Mouse (Mus musculus) midbrain, postnatal 0 days (tissue): Measurements from ENCODE around the gene Mrpl53. TPM values are rescaled to one million over a fixed set of nuclear protein-coding genes. Genes with fewer than 3 reads are reported as not detected.
"Not testable (repeated sequence)": the region's sequence is repeated elsewhere in the genome, so short reads cannot be mapped to it uniquely, and the experiment has no call there.

Source experiments
- ATAC-seq: fragments of 200-750 bp; cut with Nextera tagmentation; 2 replicates; pipeline ENCODE4 v1.8.0; 2017; ENCODE audit warnings: moderate number of reproducible peaks, mild to moderate bottlenecking, moderate TSS enrichment, moderate library complexity; ENCODE audit not compliant: low FRiP score
- DNase-seq: peaks from one replicate; pipeline ENCODE4 v3.0.0-alpha.2; 2015; ENCODE audit warnings: low spot score
- H3K27ac ChIP-seq: fragments of 300-500 bp; sonication (generic); 2 replicates; pipeline ENCODE4 v1.5.1; 2014; ENCODE audit warnings: low read depth, mild to moderate bottlenecking, low read length, mixed read lengths
- H3K27me3 ChIP-seq: fragments of 300-500 bp; sonication (generic); 2 replicates; pipeline ENCODE4 v1.6.1; 2014; ENCODE audit warnings: low read length, control low read depth, mixed read lengths; ENCODE audit not compliant: insufficient read depth
- H3K36me3 ChIP-seq: fragments of 300-500 bp; sonication (generic); 2 replicates; pipeline ENCODE4 v1.6.1; 2014; ENCODE audit warnings: low read length, control low read depth, mixed read lengths; ENCODE audit not compliant: insufficient read depth
- H3K4me1 ChIP-seq: fragments of 300-500 bp; sonication (generic); 2 replicates; pipeline ENCODE4 v1.6.1; 2014; ENCODE audit warnings: mild to moderate bottlenecking, control low read depth, antibody characterized with exemption, low read length, mixed read lengths; ENCODE audit not compliant: insufficient read depth
- H3K4me2 ChIP-seq: fragments of 300-500 bp; sonication (generic); 2 replicates; pipeline ENCODE4 v1.6.1; 2014; ENCODE audit warnings: low read depth, mild to moderate bottlenecking, low read length, mixed read lengths; ENCODE audit not compliant: poor library complexity, severe bottlenecking
- H3K4me3 ChIP-seq: fragments of 300-500 bp; sonication (generic); 2 replicates; pipeline ENCODE4 v1.5.1; 2014; ENCODE audit warnings: low read depth, mild to moderate bottlenecking, low read length, moderate library complexity
- H3K9ac ChIP-seq: fragments of 300-500 bp; sonication (generic); replicated peaks from 2 replicates; pipeline ENCODE4 v1.6.1; 2014; ENCODE audit warnings: mild to moderate bottlenecking, low read length, moderate library complexity, mixed read lengths; ENCODE audit not compliant: poor library complexity, severe bottlenecking
- H3K9me3 ChIP-seq: fragments of 300-500 bp; sonication (generic); 2 replicates; pipeline ENCODE4 v1.6.1; 2016; ENCODE audit warnings: low read length, control low read depth
- CTCF ChIP-seq: IDR thresholded peaks from 2 replicates; pipeline ENCODE4 v1.5.1; 2016; ENCODE audit warnings: antibody characterized with exemption, mild to moderate bottlenecking
- WGBS: fragments of 180-500 bp; shearing (Covaris S2); extraction: QIAGEN DNeasy Blood & Tissue Kit; methylation state at CpG from one replicate; pipeline ENCODE4 v1.1.7; 2014; 5-methylcytosine and 5-hydroxymethylcytosine counted together
- microRNA counts: library from miRNA; unstranded; fragments of <30 nt; microRNA quantifications from one replicate; lab custom pipeline; 2015
- microRNA-seq: library from miRNA; unstranded; fragments of <30 nt; microRNA quantifications from one replicate; pipeline ENCODE4, GENCODE M21; 2016; ENCODE audit warnings: borderline number of aligned reads
- polyA plus RNA-seq: library from polyadenylated mRNA; unstranded; fragments of >200 nt; fragmentation: Nextera tagmentation; extraction: Ambion mirVana; gene quantifications from 2 replicates; pipeline ENCODE4 v1.2.1, GENCODE M21; 2015
- total RNA-seq: library from RNA; depleted of rRNA; stranded (reverse); fragments of >200 nt; gene quantifications from 2 replicates; pipeline ENCODE4 v1.2.3, GENCODE M21; 2014; rRNA removed

Gene Mrpl53
- total and polyA plus RNA-seq, 2 experiments from 2014 or later: 46.4 to 115 TPM

GRCm38 (mm10) chr6:83151721-83152120 lies 42.9 kb downstream of the Mrpl53 start:
- no peak overlapping the region for H3K4me2 ChIP-seq
- no peak overlapping the region; the same call in 1 of the 2 replicates for H3K9ac ChIP-seq
- WGBS: 26% methylated on average over 8 of the region's 8 CpGs
- peaks cover 9% of the 10 kb centered on the region; the same call in 1 of the 2 replicates for H3K4me1 ChIP-seq
- DNase-seq (no peak), ATAC-seq (no peak)
- H3K27ac ChIP-seq: no peak overlapping the region
- no peak overlapping the region for H3K4me3 ChIP-seq
- H3K9me3 ChIP-seq: no peaks in the 10 kb centered on the region
- no peak for TF ChIP-seq CTCF
- 0 out of 2 replicates have a peak, but pooled peaks cover 14% of the 10 kb centered on the region for H3K36me3 ChIP-seq
- no peaks in the 10 kb centered on the region for H3K27me3 ChIP-seq

GRCm38 (mm10) chr6:83153038-83153437 lies 44.2 kb downstream of the Mrpl53 start:
- ATAC-seq: no peak
- no peak overlapping the region for H3K27ac ChIP-seq
- 88% methylated on average over 12 of the region's 12 CpGs for WGBS
- H3K36me3 ChIP-seq: 0 out of 2 replicates have a peak, but pooled peaks cover 13% of the 10 kb centered on the region
- no peak overlapping the region for H3K4me3 ChIP-seq
- H3K4me1 ChIP-seq: peaks cover 9% of the 10 kb centered on the region; the same call in 1 of the 2 replicates
- H3K27me3 ChIP-seq: no peaks in the 10 kb centered on the region
- no peaks in the 10 kb centered on the region for H3K9me3 ChIP-seq
- H3K9ac ChIP-seq: no peak overlapping the region
- no peak overlapping the region for H3K4me2 ChIP-seq
- DNase-seq: no peak
- no peak for TF ChIP-seq CTCF

- H3K9me3 ChIP-seq: no peaks in the 10 kb centered on the region
- WGBS: 78% methylated on average over 5 of the region's 5 CpGs
- peaks cover 9% of the 10 kb centered on the region; the same call in 1 of the 2 replicates for H3K4me1 ChIP-seq
- no peaks in the 10 kb centered on the region for H3K27me3 ChIP-seq
- no peak overlapping the region for H3K27ac ChIP-seq
- H3K4me3 ChIP-seq: no peak overlapping the region
- 0 out of 2 replicates have a peak, but pooled peaks cover 11% of the 10 kb centered on the region for H3K36me3 ChIP-seq
- DNase-seq: no peak
- ATAC-seq: no peak
- H3K9ac ChIP-seq: no peak overlapping the region
- TF ChIP-seq CTCF: no peak
- H3K4me2 ChIP-seq: no peak overlapping the region
Measured at GRCm38 (mm10) chr6:83153485-83153884, 44.6 kb downstream of the Mrpl53 start.

- DNase-seq: peak; percentile 38
- Histone ChIP-seq H3K4me3 (peak overlapping the region; percentile 53), H3K27me3 (peaks cover 6% of the 10 kb centered on the region), H3K9ac (peak overlapping the region; percentile 63), H3K4me2 (peak overlapping the region; percentile 83), H3K4me1 (peaks cover 9% of the 10 kb centered on the region; the same call in 1 of the 2 replicates), H3K9me3 (no peaks in the 10 kb centered on the region), H3K36me3 (0 out of 2 replicates have a peak, but pooled peaks cover 11% of the 10 kb centered on the region), H3K27ac (peak overlapping the region; percentile 14; the same call in 1 of the 2 replicates)
- TF ChIP-seq CTCF: no peak; the same call in 1 of the 2 replicates
- WGBS: 8% methylated on average over 23 of the region's 23 CpGs
- peak; percentile 48 for ATAC-seq
Measured at GRCm38 (mm10) chr6:83155552-83156238, 46.9 kb downstream of the Mrpl53 start.

GRCm38 (mm10) chr6:83156259-83156684 lies 47.4 kb downstream of the Mrpl53 start, which contains the start of the genes Wdr54 and 1700003E16Rik:
Gene Wdr54 (minus strand): TSS chr6:83156397.
Gene 1700003E16Rik (plus strand): TSS chr6:83156404.
- DNase-seq: peak; percentile 92
- WGBS: under 1% methylated on average over 32 of the region's 32 CpGs

GRCm38 (mm10) chr6:83159456-83159855 lies 50.6 kb downstream of the Mrpl53 start:
- H3K9ac ChIP-seq, H3K4me2 ChIP-seq, H3K9me3 ChIP-seq, ATAC-seq, H3K36me3 ChIP-seq, H3K27ac ChIP-seq, H3K4me3 ChIP-seq, H3K4me1 ChIP-seq: not testable (repeated sequence)
- 38% methylated on average over 3 of the region's 3 CpGs for WGBS
- TF ChIP-seq CTCF: peak; percentile 75
- peak; percentile 85 for DNase-seq
- peaks cover 25% of the 10 kb centered on the region for H3K27me3 ChIP-seq

More at GRCm38 (mm10) chr6:83156259-83156684, 47.4 kb downstream of the Mrpl53 start, which contains the start of the genes Wdr54 and 1700003E16Rik:
- Histone ChIP-seq H3K27me3 (peaks cover 11% of the 10 kb centered on the region), H3K9me3 (no peaks in the 10 kb centered on the region), H3K27ac (peak within 1 kb of the TSS; percentile 14; the same call in 1 of the 2 replicates), H3K4me3 (peak within 1 kb of the TSS; percentile 53), H3K36me3 (0 out of 2 replicates have a peak, but pooled peaks cover 11% of the 10 kb centered on the region), H3K4me1 (peaks cover 9% of the 10 kb centered on the region; the same call in 1 of the 2 replicates), H3K4me2 (peak within 1 kb of the TSS; percentile 83), H3K9ac (peak within 1 kb of the TSS; percentile 63)
- TF ChIP-seq CTCF: no peak
- peak; percentile 89 for ATAC-seq

MicroRNA genes within 50 kb of the gene (microRNA counts, 519-probe panel; counts per million panel counts)
- microRNA mmu-miR-3470a+mmu-miR-3470b (lab: Ali Mortazavi, UCI): 528 counts per million, percentile 58 among the panel's probes with 10 or more counts

Small RNA genes within 50 kb of the gene (microRNA-seq; reads per million reads assigned to microRNA genes)
- gene Mir3470a: not detected

Other genes starting within 250 kb of the Mrpl53 start
- 15.4 and 15.5 TPM in 2 replicates for gene Sema4f, start 169.3 kb upstream of the Mrpl53 start, total RNA-seq
- 16.6 and 16.9 TPM in 2 replicates for gene Sema4f, start 169.3 kb upstream of the Mrpl53 start, polyA plus RNA-seq
- gene M1ap, start 162.1 kb upstream of the Mrpl53 start, total RNA-seq: 1.2 TPM in 1 of 2 replicates, not detected in the other
- gene M1ap, start 162.1 kb upstream of the Mrpl53 start, polyA plus RNA-seq: 0.12 TPM in 1 of 2 replicates, not detected in the other
- gene Dok1, start 75.6 kb upstream of the Mrpl53 start, total RNA-seq: 3.9 and 5.0 TPM in 2 replicates
- 1.1 and 2.3 TPM in 2 replicates for gene Dok1, start 75.6 kb upstream of the Mrpl53 start, polyA plus RNA-seq
- gene Loxl3, start 74.9 kb upstream of the Mrpl53 start, total RNA-seq: 6.9 and 7.3 TPM in 2 replicates
- 4.7 and 5.6 TPM in 2 replicates for gene Loxl3, start 74.9 kb upstream of the Mrpl53 start, polyA plus RNA-seq
- 180 and 190 TPM in 2 replicates for gene Aup1, start 54.5 kb upstream of the Mrpl53 start, total RNA-seq
- gene Aup1, start 54.5 kb upstream of the Mrpl53 start, polyA plus RNA-seq: 130 and 155 TPM in 2 replicates
- 45.4 and 56.5 TPM in 2 replicates for gene Htra2, start 53.8 kb upstream of the Mrpl53 start, total RNA-seq
- 87.8 and 93.4 TPM in 2 replicates for gene Htra2, start 53.8 kb upstream of the Mrpl53 start, polyA plus RNA-seq
- gene Dqx1, start 51.2 kb upstream of the Mrpl53 start, total RNA-seq: 0.09 and 0.11 TPM in 2 replicates
- gene Dqx1, start 51.2 kb upstream of the Mrpl53 start, polyA plus RNA-seq: 0.30 and 0.32 TPM in 2 replicates
- gene Tlx2, start 38.7 kb upstream of the Mrpl53 start, total RNA-seq: not detected in 2 replicates
- gene Tlx2, start 38.7 kb upstream of the Mrpl53 start, polyA plus RNA-seq: not detected in 2 replicates
- gene Pcgf1, start 31.2 kb upstream of the Mrpl53 start, total RNA-seq: 11.8 and 20.4 TPM in 2 replicates
- 30.4 and 35.5 TPM in 2 replicates for gene Pcgf1, start 31.2 kb upstream of the Mrpl53 start, polyA plus RNA-seq
- gene Lbx2, start 22.7 kb upstream of the Mrpl53 start, total RNA-seq: not detected in 2 replicates
- 0.26 TPM in 1 of 2 replicates, not detected in the other for gene Lbx2, start 22.7 kb upstream of the Mrpl53 start, polyA plus RNA-seq
- 13.6 and 26.0 TPM in 2 replicates for gene Ccdc142, start 7.4 kb upstream of the Mrpl53 start, total RNA-seq
- 6.0 TPM in 2 replicates for gene Ccdc142, start 7.4 kb upstream of the Mrpl53 start, polyA plus RNA-seq
- gene Gm42688, start 7.4 kb upstream of the Mrpl53 start, total RNA-seq: 4.4 and 8.1 TPM in 2 replicates
- 3.5 and 4.4 TPM in 2 replicates for gene Gm42688, start 7.4 kb upstream of the Mrpl53 start, polyA plus RNA-seq
- 32.6 and 40.3 TPM in 2 replicates for gene Mogs, start 6.5 kb downstream of the Mrpl53 start, total RNA-seq
- gene Mogs, start 6.5 kb downstream of the Mrpl53 start, polyA plus RNA-seq: 18.8 and 19.8 TPM in 2 replicates
- gene Wbp1, start 12.5 kb downstream of the Mrpl53 start, total RNA-seq: 152 and 199 TPM in 2 replicates
- gene Wbp1, start 12.5 kb downstream of the Mrpl53 start, polyA plus RNA-seq: 85.3 and 91.6 TPM in 2 replicates
- 29.4 and 40.9 TPM in 2 replicates for gene Ino80b, start 16.4 kb downstream of the Mrpl53 start, total RNA-seq
- 14.6 and 16.2 TPM in 2 replicates for gene Ino80b, start 16.4 kb downstream of the Mrpl53 start, polyA plus RNA-seq
- gene Rtkn, start 26.4 kb downstream of the Mrpl53 start, total RNA-seq: 24.3 and 30.9 TPM in 2 replicates
- gene Rtkn, start 26.4 kb downstream of the Mrpl53 start, polyA plus RNA-seq: 12.5 and 14.6 TPM in 2 replicates
- 12.7 and 15.9 TPM in 2 replicates for gene Wdr54, start 47.4 kb downstream of the Mrpl53 start, total RNA-seq
- gene Wdr54, start 47.4 kb downstream of the Mrpl53 start, polyA plus RNA-seq: 21.5 and 27.5 TPM in 2 replicates
- 15.6 and 20.5 TPM in 2 replicates for gene 1700003E16Rik, start 47.4 kb downstream of the Mrpl53 start, total RNA-seq
- gene 1700003E16Rik, start 47.4 kb downstream of the Mrpl53 start, polyA plus RNA-seq: 18.0 and 18.2 TPM in 2 replicates
- 126 and 129 TPM in 2 replicates for gene Dctn1, start 56.9 kb downstream of the Mrpl53 start, total RNA-seq
- gene Dctn1, start 56.9 kb downstream of the Mrpl53 start, polyA plus RNA-seq: 166 TPM in 2 replicates
- 0.57 and 3.3 TPM in 2 replicates for gene Slc4a5, start 110.8 kb downstream of the Mrpl53 start, total RNA-seq
- 0.16 and 0.25 TPM in 2 replicates for gene Slc4a5, start 110.8 kb downstream of the Mrpl53 start, polyA plus RNA-seq
- 19.2 and 24.0 TPM in 2 replicates for gene Mthfd2, start 216.9 kb downstream of the Mrpl53 start, total RNA-seq
- gene Mthfd2, start 216.9 kb downstream of the Mrpl53 start, polyA plus RNA-seq: 27.0 and 32.0 TPM in 2 replicates
- 23.2 and 31.6 TPM in 2 replicates for gene Mob1a, start 217.0 kb downstream of the Mrpl53 start, total RNA-seq
- gene Mob1a, start 217.0 kb downstream of the Mrpl53 start, polyA plus RNA-seq: 8.7 and 9.0 TPM in 2 replicates
- 9.6 and 10.6 TPM in 2 replicates for gene Bola3, start 240.1 kb downstream of the Mrpl53 start, total RNA-seq
- 46.2 and 51.2 TPM in 2 replicates for gene Bola3, start 240.1 kb downstream of the Mrpl53 start, polyA plus RNA-seq